Comparison of ENCODE assay signal across 1 mouse cellular context in the genomic region with DNA sequence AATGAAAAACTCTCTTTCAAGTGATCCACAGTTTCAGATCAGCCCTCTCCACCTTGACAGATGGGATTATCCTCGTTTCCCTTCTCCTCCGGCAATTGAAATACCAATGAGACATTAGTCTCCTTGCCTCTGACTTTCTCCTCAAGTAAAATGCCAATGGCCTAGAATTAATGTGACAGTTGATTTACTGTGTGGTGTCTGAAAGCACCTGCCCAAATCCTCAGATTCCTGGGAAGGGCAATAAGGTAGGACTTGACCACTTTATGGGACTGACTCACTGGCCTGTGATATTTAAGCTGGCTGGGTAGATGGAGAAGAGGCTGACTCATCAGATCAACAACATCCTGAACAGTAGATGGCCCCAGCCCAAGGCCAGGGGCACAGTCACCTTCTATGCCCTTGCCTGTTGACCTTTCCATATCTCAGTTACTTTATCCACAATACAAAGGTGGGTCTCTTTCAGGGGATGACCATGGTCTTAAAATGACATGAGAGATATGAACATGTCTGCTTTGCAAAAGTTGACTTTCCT.
TF ChIP-seq lines count a peak whose summit lies in the region.

No protein-coding gene starts in this region.

TF ChIP-seq in myocyte, 11 proteins besides CTCF, POLR2A, EP300 and RAD21:
- TF ChIP-seq MYOD1 (IDR thresholded peaks at IDR 0.05; ENCODE audit: control insufficient read depth in 1 of 3, insufficient read length in 2 of 3, low read depth in 2 of 3) (peak in 2 of 3 experiments; percentile 82 to 92), MYOG (IDR thresholded peaks at IDR 0.05; ENCODE audit: control insufficient read depth in 1 of 3, insufficient read depth in 1 of 3, insufficient read length in 2 of 3, low read depth in 2 of 3) (peak in 1 of 3 experiments; percentile 29), POLR2AphosphoS2 (IDR thresholded peaks at IDR 0.05; ENCODE audit: insufficient read length, low read depth) (no peak), TCF12 (IDR thresholded peaks at IDR 0.05; ENCODE audit: insufficient read depth, poor library complexity, severe bottlenecking) (peak; percentile 69), MAX (IDR thresholded peaks at IDR 0.05; ENCODE audit: low read depth) (no peak)
